Mouse (Mus musculus) heart, postnatal 0 days (tissue): ENCODE results near the gene Tmem63a. TPM values are rescaled to one million over a fixed set of nuclear protein-coding genes. Genes with fewer than 3 reads are reported as not detected.

Source experiments
- ATAC-seq: fragments of 200-750 bp; cut with Nextera tagmentation; 2 replicates; pipeline ENCODE4 v1.8.0; 2017; ENCODE audit warnings: low read depth, moderate number of reproducible peaks, moderate library complexity; ENCODE audit not compliant: insufficient read depth
- DNase-seq: peaks from one replicate; pipeline ENCODE4 v3.0.0-alpha.2; 2016; ENCODE audit warnings: low spot score
- H3K27ac ChIP-seq: fragments of 300-500 bp; sonication (generic); 2 replicates; pipeline ENCODE4 v1.5.1; 2014; ENCODE audit warnings: low read depth, mild to moderate bottlenecking
- H3K27me3 ChIP-seq: fragments of 300-500 bp; sonication (generic); 2 replicates; pipeline ENCODE4 v1.6.1; 2014; ENCODE audit warnings: low read length, mixed read lengths; ENCODE audit not compliant: control insufficient read depth, insufficient read depth
- H3K36me3 ChIP-seq: fragments of 300-500 bp; sonication (generic); replicated peaks from 2 replicates; pipeline ENCODE4 v1.6.1; 2014; ENCODE audit warnings: low read length, mixed read lengths; ENCODE audit not compliant: control insufficient read depth, insufficient read depth
- H3K4me1 ChIP-seq: fragments of 300-500 bp; sonication (generic); 2 replicates; pipeline ENCODE4 v1.6.1; 2014; ENCODE audit warnings: antibody characterized with exemption; ENCODE audit not compliant: control insufficient read depth, insufficient read depth
- H3K4me2 ChIP-seq: fragments of 300-500 bp; sonication (generic); 2 replicates; pipeline ENCODE4 v1.6.1; 2014; ENCODE audit warnings: low read depth, mild to moderate bottlenecking, low read length, moderate library complexity
- H3K4me3 ChIP-seq: fragments of 300-500 bp; sonication (generic); 2 replicates; pipeline ENCODE4 v1.5.1; 2014; ENCODE audit warnings: low read depth, low read length
- H3K9ac ChIP-seq: fragments of 300-500 bp; sonication (generic); replicated peaks from 2 replicates; pipeline ENCODE4 v1.6.1; 2014; ENCODE audit warnings: low read depth, low read length, mixed read lengths
- H3K9me3 ChIP-seq: fragments of 300-500 bp; sonication (generic); replicated peaks from 2 replicates; pipeline ENCODE4 v1.6.1; 2016; ENCODE audit warnings: low read length; ENCODE audit not compliant: control insufficient read depth
- CTCF ChIP-seq: IDR thresholded peaks from 2 replicates; pipeline ENCODE4 v1.5.1; 2016; ENCODE audit warnings: antibody characterized with exemption, control low read depth, low read depth
- EP300 ChIP-seq: IDR thresholded peaks from 2 replicates; pipeline ENCODE4 v1.6.1; 2016; ENCODE audit warnings: antibody characterized with exemption, low read depth
- WGBS: fragments of 180-500 bp; shearing (Covaris S2); extraction: QIAGEN DNeasy Blood & Tissue Kit; methylation state at CpG from one replicate; pipeline ENCODE4 v1.1.7; 2014; 5-methylcytosine and 5-hydroxymethylcytosine counted together
- polyA plus RNA-seq: library from polyadenylated mRNA; unstranded; fragments of >200 nt; fragmentation: Nextera tagmentation; extraction: Ambion mirVana; gene quantifications from 2 replicates; pipeline ENCODE4 v1.2.1, GENCODE M21; 2015
- total RNA-seq: library from RNA; depleted of rRNA; stranded (reverse); fragments of >200 nt; gene quantifications from 2 replicates; pipeline ENCODE4 v1.2.3, GENCODE M21; 2014; ENCODE audit warnings: low replicate concordance

The Tmem63a gene
- total and polyA plus RNA-seq, 2 experiments from 2014 or later = 9.6 to 17.2 TPM

- no peak for ATAC-seq
- H3K4me3 ChIP-seq = no peak overlapping the region
- 37% methylated on average over 10 of the region's 10 CpGs for WGBS
Measured at GRCm38 (mm10) chr1:181000501-181001092, 58.5 kb downstream of the Tmem63a start.

GRCm38 (mm10) chr1:181001217-181001616 lies 59.1 kb downstream of the Tmem63a start:
- H3K27ac ChIP-seq = no peak overlapping the region
- H3K9me3 ChIP-seq = no peaks in the 10 kb centered on the region
- H3K4me1 ChIP-seq = no peaks in the 10 kb centered on the region
- 80% methylated on average over 3 of the region's 3 CpGs for WGBS
- H3K36me3 ChIP-seq = no peaks in the 10 kb centered on the region
- H3K27me3 ChIP-seq = no peaks in the 10 kb centered on the region
- no peak overlapping the region for H3K9ac ChIP-seq
- TF ChIP-seq CTCF = no peak
- no peak for TF ChIP-seq EP300
- H3K4me2 ChIP-seq = no peak overlapping the region
- DNase-seq (no peak), ATAC-seq (no peak)
- H3K4me3 ChIP-seq = no peak overlapping the region

More at GRCm38 (mm10) chr1:181000501-181001092, 58.5 kb downstream of the Tmem63a start:
- Histone ChIP-seq H3K9ac (no peak overlapping the region), H3K27me3 (no peaks in the 10 kb centered on the region), H3K4me2 (no peak overlapping the region), H3K4me1 (no peaks in the 10 kb centered on the region), H3K27ac (no peak overlapping the region), H3K9me3 (no peaks in the 10 kb centered on the region), H3K36me3 (no peaks in the 10 kb centered on the region)
- DNase-seq = no peak
- no peak for TF ChIP-seq EP300
- no peak for TF ChIP-seq CTCF

GRCm38 (mm10) chr1:181001621-181002020 lies 59.5 kb downstream of the Tmem63a start:
- Histone ChIP-seq H3K27ac (no peak overlapping the region), H3K9me3 (no peaks in the 10 kb centered on the region), H3K4me1 (no peaks in the 10 kb centered on the region), H3K4me2 (no peak overlapping the region), H3K4me3 (no peak overlapping the region), H3K36me3 (no peaks in the 10 kb centered on the region), H3K9ac (no peak overlapping the region), H3K27me3 (no peaks in the 10 kb centered on the region)
- 78% methylated on average over 3 of the region's 3 CpGs for WGBS
- ATAC-seq (no peak), DNase-seq (no peak)
- TF ChIP-seq EP300 (no peak), CTCF (no peak)

GRCm38 (mm10) chr1:181003790-181004189 lies 61.6 kb downstream of the Tmem63a start:
- no peaks in the 10 kb centered on the region for H3K27me3 ChIP-seq
- DNase-seq (no peak), ATAC-seq (no peak)
- no peak overlapping the region for H3K4me3 ChIP-seq
- no peaks in the 10 kb centered on the region for H3K4me1 ChIP-seq
- H3K4me2 ChIP-seq = no peak overlapping the region
- TF ChIP-seq EP300 (no peak), CTCF (no peak)
- H3K36me3 ChIP-seq = no peaks in the 10 kb centered on the region
- no peaks in the 10 kb centered on the region for H3K9me3 ChIP-seq
- 70% methylated on average over 2 of the region's 2 CpGs for WGBS
- no peak overlapping the region for H3K27ac ChIP-seq
- no peak overlapping the region for H3K9ac ChIP-seq

GRCm38 (mm10) chr1:181005331-181005730 lies 63.2 kb downstream of the Tmem63a start:
- DNase-seq (no peak), ATAC-seq (no peak)
- no peak overlapping the region for H3K27ac ChIP-seq
- H3K4me2 ChIP-seq = no peak overlapping the region
- no peaks in the 10 kb centered on the region for H3K27me3 ChIP-seq
- 62% methylated on average over 8 of the region's 8 CpGs for WGBS
- no peak overlapping the region for H3K9ac ChIP-seq
- H3K4me3 ChIP-seq = no peak overlapping the region
- no peak for TF ChIP-seq CTCF
- TF ChIP-seq EP300 = no peak
- H3K36me3 ChIP-seq = no peaks in the 10 kb centered on the region
- no peaks in the 10 kb centered on the region for H3K9me3 ChIP-seq
- peaks cover 9% of the 10 kb centered on the region for H3K4me1 ChIP-seq

- no peaks in the 10 kb centered on the region for H3K36me3 ChIP-seq
- no peak for DNase-seq
Measured at GRCm38 (mm10) chr1:181007831-181008230, 65.7 kb downstream of the Tmem63a start.

More at GRCm38 (mm10) chr1:181007831-181008230, 65.7 kb downstream of the Tmem63a start:
- Histone ChIP-seq H3K27me3 (no peaks in the 10 kb centered on the region), H3K4me3 (no peak overlapping the region), H3K9me3 (no peaks in the 10 kb centered on the region), H3K27ac (no peak overlapping the region), H3K9ac (no peak overlapping the region), H3K4me1 (peaks cover 12% of the 10 kb centered on the region), H3K4me2 (no peak overlapping the region)
- WGBS = 79% methylated on average over 6 of the region's 6 CpGs
- no peak for ATAC-seq
- TF ChIP-seq CTCF = no peak
- no peak for TF ChIP-seq EP300
